Mouse (Mus musculus) kidney, postnatal 36 days (tissue): ENCODE results near the gene Casc1.

Experiments
- DNase-seq, 2 experiments: peaks; one replicate each; pipeline ENCODE4 v3.0.0; 2021 to 2022; ENCODE audit warnings: mixed read lengths in 2 of 2

The Casc1 gene

GRCm38 (mm10) chr6:145210816-145211338 lies at the start of gene Casc1, which contains the start of gene Etfrf1:
Gene Casc1, minus strand, starts transcription at chr6:145211005.
Gene Etfrf1, plus strand, starts transcription at chr6:145211134.
- peak; percentile 100 for DNase-seq

GRCm38 (mm10) chr6:145256701-145257073 lies 45.9 kb upstream of the Casc1 start:
- DNase-seq: peak in 1 of 2 experiments; percentile 6

- DNase-seq: peak; percentile 20 to 23
Observed at GRCm38 (mm10) chr6:145255952-145256700, 45.3 kb upstream of the Casc1 start.

- DNase-seq: no peak
Observed at GRCm38 (mm10) chr6:145250820-145251219, 40.0 kb upstream of the Casc1 start.

GRCm38 (mm10) chr6:145250185-145250791 lies 39.5 kb upstream of the Casc1 start, which contains the start of gene Kras:
Gene Kras, minus strand, starts transcription at chr6:145250239.
- peak; percentile 92 to 96 for DNase-seq

- DNase-seq: peak; percentile 46 to 78
Observed at GRCm38 (mm10) chr6:145249291-145250184, 38.7 kb upstream of the Casc1 start.

GRCm38 (mm10) chr6:145247886-145248285 lies 37.1 kb upstream of the Casc1 start:
- peak in 1 of 2 experiments; percentile 11 for DNase-seq

GRCm38 (mm10) chr6:145246841-145247240 lies 36.0 kb upstream of the Casc1 start:
- no peak for DNase-seq

GRCm38 (mm10) chr6:145242521-145242920 lies 31.7 kb upstream of the Casc1 start:
- peak in 1 of 2 experiments; percentile 24 for DNase-seq

GRCm38 (mm10) chr6:145240285-145240684 lies 29.5 kb upstream of the Casc1 start:
- DNase-seq: no peak

- DNase-seq: no peak
Observed at GRCm38 (mm10) chr6:145237148-145237547, 26.3 kb upstream of the Casc1 start.

GRCm38 (mm10) chr6:145235367-145235766 lies 24.6 kb upstream of the Casc1 start:
- DNase-seq: no peak

- no peak for DNase-seq
Observed at GRCm38 (mm10) chr6:145234391-145234790, 23.6 kb upstream of the Casc1 start.

GRCm38 (mm10) chr6:145226296-145226695 lies 15.5 kb upstream of the Casc1 start:
- DNase-seq: peak in 1 of 2 experiments; percentile 11

- DNase-seq: no peak
Observed at GRCm38 (mm10) chr6:145224246-145224645, 13.4 kb upstream of the Casc1 start.

- no peak for DNase-seq
Observed at GRCm38 (mm10) chr6:145215826-145216225, 5.0 kb upstream of the Casc1 start.

GRCm38 (mm10) chr6:145213916-145214315 lies 3.1 kb upstream of the Casc1 start:
- no peak for DNase-seq

GRCm38 (mm10) chr6:145211376-145212305 lies 836 bp upstream of the Casc1 start:
- peak in 1 of 2 experiments; percentile 16 for DNase-seq

GRCm38 (mm10) chr6:145210056-145210680 lies 637 bp downstream of the Casc1 start:
- no peak for DNase-seq

GRCm38 (mm10) chr6:145205142-145205541 lies 5.7 kb downstream of the Casc1 start:
- no peak for DNase-seq

- no peak for DNase-seq
Observed at GRCm38 (mm10) chr6:145204440-145204839, 6.4 kb downstream of the Casc1 start.
